Mouse (Mus musculus) cerebellum, adult 2 months (tissue): Measurements from ENCODE around the gene Slc15a1.

Experiments used
- CTCF ChIP-seq: fragments of 200-500 bp; IDR thresholded peaks from 2 replicates; pipeline ENCODE4 v1.5.1; 2011; ENCODE audit warnings: low read depth, mild to moderate bottlenecking, control low read depth, low read length, moderate library complexity, borderline replicate concordance; ENCODE audit not compliant: insufficient read depth
- POLR2A ChIP-seq: fragments of 200-500 bp; IDR thresholded peaks from 2 replicates; pipeline ENCODE4 v1.6.1; 2011; ENCODE audit warnings: low read length, control low read depth, borderline replicate concordance; ENCODE audit not compliant: insufficient read depth

- no peak for TF ChIP-seq CTCF
- TF ChIP-seq POLR2A = no peak
Measured at GRCm38 (mm10) chr14:121497800-121498199, 7.3 kb downstream of the Slc15a1 start.
